Mouse (Mus musculus) heart, postnatal 4 days (tissue): ENCODE data around the gene Aass. TPM values are rescaled to one million over a fixed set of nuclear protein-coding genes. Genes with fewer than 3 reads are reported as not detected.

ENCODE experiments used
- DNase-seq: peaks from one replicate; pipeline ENCODE4 v3.0.0; 2021
- total RNA-seq, 2 experiments: library from RNA; stranded (reverse); gene quantifications; 2 replicates each; pipeline ENCODE4 v1.2.3; 2021

Aass gene
- total RNA-seq, 2 experiments from 2014 or later: 0.31 to 0.41 TPM

- DNase-seq: no peak
These were observed 84.0 kb downstream of the Aass start for GRCm38 (mm10) chr6:23048836-23049235.

GRCm38 (mm10) chr6:23028251-23028650 lies 104.5 kb downstream of the Aass start:
- DNase-seq: no peak

Other genes starting within 250 kb of the Aass start
- not detected for gene Fezf1, start 115.4 kb upstream of the Aass start, total RNA-seq